Mouse (Mus musculus) embryonic facial prominence, embryonic 15.5 days (tissue): ENCODE measurements around the gene Gpx7. TPM values are rescaled to one million over a fixed set of nuclear protein-coding genes. Genes with fewer than 3 reads are reported as not detected.
A peak's percentile ranks its signal among the peaks of the same experiment; 100 is the strongest.

Experiments used
- ATAC-seq: fragments of 200-750 bp; cut with Nextera tagmentation; 2 replicates; pipeline ENCODE4 v1.8.0; 2017; ENCODE audit warnings: low read depth, moderate TSS enrichment; ENCODE audit not compliant: insufficient number of reproducible peaks, low FRiP score, low TSS enrichment
- H3K27ac ChIP-seq: fragments of 300-500 bp; sonication (generic); replicated peaks from 2 replicates; pipeline ENCODE4 v1.5.1; 2015; ENCODE audit warnings: mild to moderate bottlenecking, inconsistent platforms
- H3K27me3 ChIP-seq: fragments of 300-500 bp; sonication (generic); 2 replicates; pipeline ENCODE4 v1.6.1; 2015; ENCODE audit warnings: inconsistent platforms
- H3K36me3 ChIP-seq: fragments of 300-500 bp; sonication (generic); 2 replicates; pipeline ENCODE4 v1.6.1; 2015; ENCODE audit warnings: mild to moderate bottlenecking, inconsistent platforms
- H3K4me1 ChIP-seq: fragments of 300-500 bp; sonication (generic); 2 replicates; pipeline ENCODE4 v1.6.1; 2015; ENCODE audit warnings: inconsistent platforms
- H3K4me2 ChIP-seq: fragments of 300-500 bp; sonication (generic); replicated peaks from 2 replicates; pipeline ENCODE4 v1.6.1; 2015; ENCODE audit warnings: mild to moderate bottlenecking, inconsistent platforms
- H3K4me3 ChIP-seq: fragments of 300-500 bp; sonication (generic); replicated peaks from 2 replicates; pipeline ENCODE4 v1.5.1; 2015; ENCODE audit warnings: mild to moderate bottlenecking, inconsistent platforms
- H3K9ac ChIP-seq: fragments of 300-500 bp; sonication (generic); 2 replicates; pipeline ENCODE4 v1.6.1; 2015; ENCODE audit warnings: inconsistent platforms
- H3K9me3 ChIP-seq: fragments of 300-500 bp; sonication (generic); replicated peaks from 2 replicates; pipeline ENCODE4 v1.6.1; 2016; ENCODE audit warnings: inconsistent platforms
- WGBS: fragments of 180-500 bp; shearing (Covaris S2); methylation state at CpG from one replicate; pipeline ENCODE4 v1.1.7; 2015; 5-methylcytosine and 5-hydroxymethylcytosine counted together
- polyA plus RNA-seq: library from polyadenylated mRNA; unstranded; fragments of >200 nt; fragmentation: Nextera tagmentation; extraction: Ambion mirVana; gene quantifications from 2 replicates; pipeline ENCODE4 v1.2.1, GENCODE M21; 2015

Gpx7 gene
- polyA plus RNA-seq, 1 experiment from 2014 or later: 114 TPM

GRCm38 (mm10) chr4:108388741-108389140 is 18.0 kb downstream of the Gpx7 start:
- 57% methylated on average over 3 of the region's 3 CpGs for WGBS
- H3K4me2 ChIP-seq: no peak overlapping the region
- no peak for ATAC-seq
- no peak overlapping the region for H3K9ac ChIP-seq
- H3K27me3 ChIP-seq: no peaks in the 10 kb centered on the region; the same call in 1 of the 2 replicates
- H3K4me1 ChIP-seq: peaks cover 5% of the 10 kb centered on the region
- H3K27ac ChIP-seq: no peak overlapping the region
- H3K4me3 ChIP-seq: no peak overlapping the region
- H3K9me3 ChIP-seq: no peaks in the 10 kb centered on the region
- H3K36me3 ChIP-seq: no peaks in the 10 kb centered on the region

GRCm38 (mm10) chr4:108387681-108388253 is 19.0 kb downstream of the Gpx7 start:
- Histone ChIP-seq H3K27ac (peak overlapping the region; percentile 78), H3K4me2 (peak overlapping the region; percentile 74), H3K4me3 (peak overlapping the region; percentile 50), H3K4me1 (peaks cover 15% of the 10 kb centered on the region), H3K9me3 (no peaks in the 10 kb centered on the region), H3K27me3 (peaks cover 5% of the 10 kb centered on the region; the same call in 1 of the 2 replicates), H3K9ac (peak overlapping the region; percentile 28; the same call in 1 of the 2 replicates), H3K36me3 (no peaks in the 10 kb centered on the region)
- 1% methylated on average over 18 of the region's 18 CpGs for WGBS
- ATAC-seq: peak; percentile 67; the same call in 1 of the 2 replicates

GRCm38 (mm10) chr4:108387106-108387505 is 19.7 kb downstream of the Gpx7 start:
- Histone ChIP-seq H3K4me2 (peak overlapping the region; percentile 74), H3K36me3 (no peaks in the 10 kb centered on the region), H3K4me1 (peaks cover 16% of the 10 kb centered on the region), H3K27ac (peak overlapping the region; percentile 78; the same call in 1 of the 2 replicates), H3K27me3 (peaks cover 11% of the 10 kb centered on the region; the same call in 1 of the 2 replicates), H3K9me3 (no peaks in the 10 kb centered on the region), H3K9ac (no peak overlapping the region), H3K4me3 (peak overlapping the region; percentile 50)
- WGBS: 32% methylated on average over 4 of the region's 4 CpGs
- 0 out of 2 replicates have a peak, but pooled peaks have one; percentile 27 for ATAC-seq

DNA sequence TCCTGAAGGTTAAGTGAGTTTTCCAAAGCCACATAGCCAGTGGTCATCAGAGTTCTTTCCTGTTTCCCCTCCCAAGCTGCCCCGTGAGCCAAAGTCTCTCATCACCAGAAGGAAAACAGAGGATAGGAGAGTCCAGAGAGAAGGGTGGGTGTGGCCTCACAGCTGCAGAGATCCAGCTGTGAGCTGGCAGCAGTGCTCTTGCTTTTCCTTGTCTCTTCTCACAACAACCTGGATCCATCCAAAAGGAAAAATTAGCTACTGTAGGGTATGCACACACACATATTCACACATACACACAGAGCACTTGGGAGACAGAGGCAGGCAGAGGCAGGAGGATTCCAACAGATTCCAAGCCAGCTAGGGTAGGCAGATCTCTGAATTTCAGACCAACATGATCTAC is 20.7 kb downstream of the Gpx7 start:
- Histone ChIP-seq H3K36me3 (no peaks in the 10 kb centered on the region), H3K4me1 (peaks cover 16% of the 10 kb centered on the region), H3K4me3 (no peak overlapping the region), H3K27ac (no peak overlapping the region), H3K4me2 (no peak overlapping the region), H3K9me3 (no peaks in the 10 kb centered on the region), H3K9ac (no peak overlapping the region), H3K27me3 (peaks cover 13% of the 10 kb centered on the region; the same call in 1 of the 2 replicates)
- ATAC-seq: no peak
- WGBS: 32% methylated on average over 1 of the region's 1 CpGs

DNA sequence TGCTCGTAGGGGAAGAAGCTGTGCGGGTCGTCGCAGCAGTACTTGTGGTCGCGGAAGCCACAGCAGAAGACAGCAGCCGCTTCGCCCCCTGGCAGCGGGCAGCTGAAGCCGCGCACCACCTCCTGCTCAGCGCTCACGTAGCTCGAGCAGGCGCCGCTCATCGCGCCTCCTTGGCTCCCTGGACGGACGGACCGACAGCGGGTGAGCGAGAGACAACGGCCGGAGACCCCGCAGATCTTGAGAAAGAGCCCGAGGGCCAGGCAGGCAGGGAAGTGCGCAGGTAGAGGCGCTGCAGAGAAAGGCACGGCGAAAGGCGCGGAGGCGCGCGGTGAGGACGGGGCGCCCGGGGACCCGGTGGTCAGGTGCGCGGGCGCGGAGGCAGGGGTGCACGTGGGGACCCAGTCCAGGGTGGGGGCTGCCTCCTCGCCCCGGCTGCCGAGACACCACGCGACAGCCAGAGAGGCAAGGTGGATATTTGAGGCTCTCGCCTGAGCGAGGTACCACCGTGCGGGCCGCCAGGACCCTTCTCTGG is 23.5 kb downstream of the Gpx7 start, which contains the start of gene Shisal2a:
TSS of gene Shisal2a (minus strand) at position 167 of the 532 bp plus-strand sequence.
- peak within 1 kb of the TSS; percentile 83 for H3K4me2 ChIP-seq
- ATAC-seq: no peak; the same call in 1 of the 2 replicates
- H3K9me3 ChIP-seq: no peaks in the 10 kb centered on the region
- peak within 1 kb of the TSS; percentile 50 for H3K4me3 ChIP-seq
- peak within 1 kb of the TSS; percentile 33; the same call in 1 of the 2 replicates for H3K9ac ChIP-seq
- H3K27ac ChIP-seq: no peak within 1 kb of the TSS
- peaks cover 13% of the 10 kb centered on the region; the same call in 1 of the 2 replicates for H3K27me3 ChIP-seq
- peaks cover 12% of the 10 kb centered on the region; the same call in 1 of the 2 replicates for H3K4me1 ChIP-seq
- no peaks in the 10 kb centered on the region for H3K36me3 ChIP-seq
- WGBS: 2% methylated on average over 55 of the region's 55 CpGs

DNA sequence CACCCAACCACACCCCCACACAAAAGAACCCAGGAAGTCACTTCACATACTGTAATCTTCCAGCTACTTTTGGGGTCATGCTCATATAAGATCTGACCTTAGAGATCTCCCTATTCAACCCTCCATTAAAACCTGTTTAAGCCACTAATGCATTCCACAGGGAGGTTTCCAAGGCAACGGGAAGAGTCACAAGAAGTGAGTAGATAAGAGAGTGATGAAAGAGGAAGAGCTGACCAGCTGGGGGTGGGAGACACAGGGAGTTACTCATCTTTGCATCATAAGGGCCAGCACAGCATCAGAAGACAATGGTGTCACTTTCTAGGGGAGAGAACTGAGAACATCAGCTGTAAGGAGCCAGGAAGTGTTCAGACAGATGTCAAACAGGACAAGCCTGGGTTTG is 26.6 kb downstream of the Gpx7 start:
- no peaks in the 10 kb centered on the region for H3K9me3 ChIP-seq
- 15% methylated on average over 1 of the region's 1 CpGs for WGBS
- no peak overlapping the region for H3K27ac ChIP-seq
- no peak for ATAC-seq
- no peak overlapping the region for H3K4me2 ChIP-seq
- H3K4me1 ChIP-seq: peaks cover 12% of the 10 kb centered on the region; the same call in 1 of the 2 replicates
- no peak overlapping the region for H3K4me3 ChIP-seq
- H3K36me3 ChIP-seq: no peaks in the 10 kb centered on the region
- no peak overlapping the region for H3K9ac ChIP-seq
- H3K27me3 ChIP-seq: peaks cover 13% of the 10 kb centered on the region; the same call in 1 of the 2 replicates

DNA sequence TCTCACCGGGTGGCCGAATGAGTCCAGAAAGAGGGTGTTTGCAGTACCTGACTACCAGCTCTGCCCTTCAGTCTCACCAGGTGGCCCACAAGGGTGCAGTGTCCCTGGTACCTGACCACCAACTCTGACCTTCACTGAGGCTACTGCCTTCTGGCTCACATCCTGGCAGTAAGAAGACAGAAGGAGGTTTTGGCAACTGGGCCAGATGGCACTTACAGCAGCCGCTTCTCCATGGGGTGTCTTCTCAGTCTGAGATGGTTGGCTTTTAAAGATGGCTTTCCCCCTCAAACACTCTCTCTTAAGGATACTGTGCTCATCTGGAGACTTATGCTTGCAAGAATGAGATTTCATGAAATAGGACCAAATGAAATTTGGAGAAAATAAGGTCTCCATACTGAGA is 27.3 kb downstream of the Gpx7 start:
- Histone ChIP-seq H3K36me3 (no peaks in the 10 kb centered on the region), H3K9me3 (no peaks in the 10 kb centered on the region), H3K4me2 (no peak overlapping the region), H3K27ac (no peak overlapping the region), H3K27me3 (peaks cover 13% of the 10 kb centered on the region; the same call in 1 of the 2 replicates), H3K4me3 (no peak overlapping the region), H3K4me1 (peaks cover 12% of the 10 kb centered on the region; the same call in 1 of the 2 replicates), H3K9ac (no peak overlapping the region)
- no peak for ATAC-seq
- WGBS: 74% methylated on average over 3 of the region's 3 CpGs

DNA sequence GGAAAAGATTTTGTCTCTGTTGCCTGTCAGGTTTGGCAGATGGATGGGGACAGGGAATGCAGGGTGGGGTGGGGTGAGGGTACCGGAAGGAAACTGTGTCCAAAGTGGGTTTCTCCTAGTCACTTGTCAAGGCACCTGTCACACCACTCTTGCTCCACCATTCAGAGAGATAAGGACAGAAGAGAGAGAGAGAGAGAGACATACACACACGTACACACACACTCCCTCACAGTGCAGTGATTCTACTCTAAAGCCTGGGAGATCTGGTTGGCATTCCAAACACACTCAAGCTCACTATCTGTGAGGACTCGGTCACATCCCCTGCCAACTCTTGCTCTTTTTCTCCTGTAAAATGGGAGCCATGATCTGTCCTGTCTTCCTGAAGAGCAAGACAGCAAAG is 34.6 kb downstream of the Gpx7 start:
- no peaks in the 10 kb centered on the region for H3K4me1 ChIP-seq
- H3K9ac ChIP-seq: no peak overlapping the region
- 79% methylated on average over 3 of the region's 3 CpGs for WGBS
- no peak overlapping the region for H3K4me2 ChIP-seq
- no peak for ATAC-seq
- no peaks in the 10 kb centered on the region for H3K27me3 ChIP-seq
- H3K4me3 ChIP-seq: no peak overlapping the region
- no peaks in the 10 kb centered on the region for H3K36me3 ChIP-seq
- no peaks in the 10 kb centered on the region for H3K9me3 ChIP-seq
- no peak overlapping the region for H3K27ac ChIP-seq

GRCm38 (mm10) chr4:108371421-108371820 is 35.3 kb downstream of the Gpx7 start:
- ATAC-seq: no peak
- no peak overlapping the region for H3K4me3 ChIP-seq
- no peaks in the 10 kb centered on the region for H3K27me3 ChIP-seq
- H3K27ac ChIP-seq: no peak overlapping the region
- H3K9me3 ChIP-seq: no peaks in the 10 kb centered on the region
- no peak overlapping the region for H3K4me2 ChIP-seq
- no peaks in the 10 kb centered on the region for H3K4me1 ChIP-seq
- H3K36me3 ChIP-seq: no peaks in the 10 kb centered on the region
- WGBS: 89% methylated on average over 3 of the region's 3 CpGs
- H3K9ac ChIP-seq: no peak overlapping the region

DNA sequence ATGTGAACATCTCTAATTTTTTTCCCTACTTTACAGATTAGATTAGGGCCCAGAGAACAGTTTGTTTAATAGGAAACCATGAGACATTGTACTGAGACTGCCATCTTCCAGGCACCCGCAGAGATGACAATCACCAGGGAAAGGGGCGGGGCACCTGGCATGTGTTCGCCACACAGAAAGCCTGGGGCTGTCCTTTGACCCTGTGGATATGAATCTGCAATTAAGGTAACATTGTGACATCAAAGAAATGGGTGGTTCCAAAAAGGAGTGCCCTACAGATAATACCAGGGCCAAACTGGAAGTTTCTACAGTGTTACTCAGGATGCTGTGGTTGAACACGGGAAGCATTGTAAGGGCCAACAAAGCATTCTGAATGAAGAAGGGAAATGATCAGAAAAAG is 36.4 kb downstream of the Gpx7 start:
- H3K4me3 ChIP-seq: no peak overlapping the region
- H3K27ac ChIP-seq: no peak overlapping the region
- H3K36me3 ChIP-seq: no peaks in the 10 kb centered on the region
- H3K9me3 ChIP-seq: no peaks in the 10 kb centered on the region
- no peak for ATAC-seq
- 69% methylated on average over 4 of the region's 4 CpGs for WGBS
- H3K4me2 ChIP-seq: no peak overlapping the region
- no peaks in the 10 kb centered on the region for H3K4me1 ChIP-seq
- no peak overlapping the region for H3K9ac ChIP-seq
- H3K27me3 ChIP-seq: no peaks in the 10 kb centered on the region

- no peak overlapping the region for H3K9ac ChIP-seq
- no peaks in the 10 kb centered on the region for H3K9me3 ChIP-seq
- H3K4me1 ChIP-seq: peaks cover under 1% of the 10 kb centered on the region; the same call in 1 of the 2 replicates
- WGBS: 35% methylated on average over 5 of the region's 5 CpGs
- H3K27me3 ChIP-seq: no peaks in the 10 kb centered on the region
- H3K4me3 ChIP-seq: no peak overlapping the region
- no peaks in the 10 kb centered on the region for H3K36me3 ChIP-seq
- no peak for ATAC-seq
- H3K27ac ChIP-seq: no peak overlapping the region
- no peak overlapping the region for H3K4me2 ChIP-seq
These were observed 37.5 kb downstream of the Gpx7 start for GRCm38 (mm10) chr4:108369254-108369653.
